Mouse (Mus musculus) testis, postnatal 14 days (tissue): ENCODE results near the gene Ankdd1a.

Experiments used
- DNase-seq: peaks from one replicate; pipeline ENCODE4 v3.0.0; 2021; ENCODE audit warnings: low spot score

Gene Ankdd1a

DNA sequence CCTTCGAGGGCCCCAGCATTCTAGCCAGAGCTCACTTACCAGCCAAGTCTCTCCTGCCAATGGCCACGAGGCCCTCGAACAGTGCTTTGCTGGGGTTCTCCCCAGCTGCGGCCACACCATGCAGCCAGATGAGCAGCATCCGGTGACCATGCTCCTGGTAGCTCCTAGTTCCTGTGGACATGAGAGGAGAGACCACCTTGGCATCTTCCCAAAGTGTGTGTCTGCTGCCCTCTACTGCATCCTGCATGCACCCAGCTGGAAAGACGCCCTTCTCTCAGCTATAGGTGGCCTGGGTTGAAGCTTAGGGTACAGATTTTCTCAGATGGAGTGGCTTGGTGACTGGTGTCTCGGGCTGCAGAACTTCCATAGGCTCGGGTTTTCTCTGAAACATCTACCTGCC is 17.8 kb downstream of the Ankdd1a start:
- DNase-seq, result no peak

GRCm38 (mm10) chr9:65492851-65493250 is 27.1 kb downstream of the Ankdd1a start:
- DNase-seq, result no peak

- no peak for DNase-seq
Measured at GRCm38 (mm10) chr9:65492351-65492750, 27.6 kb downstream of the Ankdd1a start.

DNA sequence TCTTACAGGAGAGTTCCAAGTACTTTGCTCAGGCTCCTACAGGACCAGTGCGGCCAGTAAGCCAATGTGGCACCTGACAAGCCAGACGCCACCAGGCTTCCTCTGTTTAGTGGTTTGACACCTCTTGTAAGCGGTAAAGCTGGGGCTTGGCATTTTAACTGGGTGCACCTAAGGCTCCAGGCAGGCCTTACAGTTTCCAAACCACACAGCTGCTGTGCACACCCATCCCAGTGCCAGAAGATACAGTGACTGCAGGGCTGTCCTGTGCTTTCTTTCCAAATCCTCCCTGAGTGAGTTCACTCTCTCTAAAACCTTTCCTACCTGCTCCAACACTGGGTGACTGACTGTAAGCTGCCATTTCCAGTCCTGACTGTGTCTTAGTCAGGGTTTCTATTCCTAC is 28.5 kb downstream of the Ankdd1a start:
- DNase-seq, result no peak

- no peak for DNase-seq
Measured at GRCm38 (mm10) chr9:65480071-65480470, 39.9 kb downstream of the Ankdd1a start.

- no peak for DNase-seq
Measured at GRCm38 (mm10) chr9:65479158-65479557, 40.8 kb downstream of the Ankdd1a start.

DNA sequence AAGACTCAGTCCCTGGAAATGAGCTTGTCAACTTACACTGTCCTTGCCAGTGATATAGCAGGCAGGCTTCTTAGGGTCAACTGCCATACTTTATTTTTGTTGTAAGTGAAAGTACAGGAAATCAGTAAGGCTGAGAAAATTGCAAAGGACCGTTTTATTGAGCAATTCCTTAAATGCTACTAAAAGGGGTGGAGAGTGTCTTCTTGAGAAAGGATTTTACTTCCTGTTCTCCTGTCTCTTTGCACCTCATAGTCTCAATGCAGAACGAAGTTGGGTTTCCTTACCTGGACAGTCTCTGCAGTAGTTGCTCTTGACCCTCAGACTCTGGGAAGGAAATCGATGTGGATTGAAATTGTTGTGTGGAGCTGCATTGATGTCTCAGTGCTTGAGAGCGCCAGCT is 47.2 kb downstream of the Ankdd1a start:
- no peak for DNase-seq

DNA sequence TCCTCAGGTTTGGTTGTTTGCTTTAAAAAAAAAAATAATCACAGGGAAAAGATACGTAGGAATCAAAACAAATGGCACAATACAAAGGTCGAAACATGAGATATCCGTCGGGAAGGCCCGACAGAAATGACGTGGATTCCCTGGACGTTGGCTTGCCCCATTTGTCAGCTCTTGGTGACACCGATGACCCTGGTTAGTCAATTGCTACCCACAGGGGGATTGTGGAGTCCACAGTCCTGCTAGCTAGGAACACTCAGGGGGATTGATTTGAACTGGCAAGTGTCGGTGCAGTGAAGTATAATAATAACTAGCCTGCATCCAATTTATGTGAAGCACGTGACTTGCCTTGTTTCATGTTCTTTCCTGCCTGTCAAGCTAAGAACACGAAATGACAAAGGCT is 52.3 kb downstream of the Ankdd1a start:
- DNase-seq, result no peak

- DNase-seq, result no peak
Measured at GRCm38 (mm10) chr9:65465241-65465640, 54.8 kb downstream of the Ankdd1a start.

GRCm38 (mm10) chr9:65464161-65464560 is 55.8 kb downstream of the Ankdd1a start:
- no peak for DNase-seq

- peak; percentile 83 for DNase-seq
Measured at GRCm38 (mm10) chr9:65462544-65462943, 57.4 kb downstream of the Ankdd1a start.

DNA sequence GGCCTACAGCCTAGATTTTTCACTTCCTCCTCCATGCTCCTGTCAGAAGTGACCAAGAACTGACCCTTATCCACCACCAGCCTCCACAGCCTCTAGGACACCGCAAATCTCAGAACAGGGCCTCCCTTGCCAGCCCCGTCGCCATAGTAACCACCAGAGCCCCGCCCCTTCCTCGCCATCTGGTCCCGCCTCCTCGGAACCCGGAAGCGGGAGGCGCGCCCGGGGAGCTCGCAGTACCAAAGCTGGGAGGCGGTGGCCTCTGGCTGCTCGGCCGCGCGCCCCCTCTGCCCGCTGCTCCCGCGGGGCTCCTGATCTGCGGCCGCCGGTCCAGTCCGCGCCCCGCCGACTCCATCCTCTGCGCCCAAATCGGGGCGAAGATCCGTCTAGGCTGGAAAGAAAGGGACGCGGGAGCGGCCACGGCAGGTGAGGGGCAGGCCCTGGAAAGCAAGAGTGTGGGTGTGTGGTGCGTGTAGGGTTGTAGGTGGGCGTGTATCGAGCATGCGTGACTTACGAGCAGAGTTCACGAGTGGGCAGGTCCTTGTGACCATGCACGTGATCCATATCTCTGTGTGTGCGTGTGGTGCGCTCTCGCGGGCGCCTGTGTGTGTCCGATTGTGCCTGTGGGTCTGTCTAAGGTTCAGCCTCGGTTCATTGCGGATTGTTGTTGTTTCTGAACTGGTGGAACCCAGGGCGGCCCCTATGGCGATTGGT is 59.1 kb downstream of the Ankdd1a start, which contains the start of gene Spg21:
Spg21 (plus strand) TSS at position 216 of the 711 bp plus-strand sequence.
- DNase-seq, result peak; percentile 93

GRCm38 (mm10) chr9:65460198-65460597 is 59.8 kb downstream of the Ankdd1a start:
- DNase-seq, result no peak

DNA sequence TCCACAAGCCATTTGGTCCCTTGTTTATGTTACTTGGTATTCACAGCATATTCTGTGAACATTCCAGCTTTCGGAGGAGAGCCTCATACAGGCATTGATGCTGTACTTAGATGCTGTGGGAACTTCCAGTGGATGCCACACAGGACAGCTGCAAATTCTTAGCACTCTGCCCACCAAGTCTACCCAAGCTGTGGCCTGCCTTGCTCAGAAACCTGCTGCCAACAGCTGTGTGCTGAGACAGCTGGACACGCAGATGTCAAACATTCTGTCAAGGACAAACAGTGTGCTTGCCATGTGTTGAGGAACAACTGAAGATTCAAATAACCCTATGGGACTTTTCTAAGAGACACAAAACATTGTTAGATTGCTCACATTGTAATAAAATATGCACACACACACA is 61.0 kb downstream of the Ankdd1a start:
- DNase-seq, result no peak

DNA sequence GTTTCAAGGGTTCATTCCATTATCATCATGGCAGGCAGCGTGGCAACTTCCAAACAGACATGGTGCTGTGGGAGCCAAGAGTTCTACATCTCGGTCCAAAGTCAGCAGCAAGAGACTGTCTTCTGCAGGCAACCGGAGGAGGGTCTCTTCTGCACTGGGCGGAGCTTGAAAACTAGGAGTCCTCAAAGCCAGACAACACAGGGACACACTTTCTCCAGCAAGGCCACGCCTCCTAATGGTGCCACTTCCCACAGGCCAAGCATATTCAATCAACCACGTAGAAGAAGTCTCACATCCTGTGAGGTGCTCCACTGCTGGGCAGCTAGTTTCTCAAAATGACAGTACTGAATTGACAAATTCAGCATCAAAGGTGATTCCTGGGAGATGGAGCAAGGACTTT is 72.0 kb downstream of the Ankdd1a start:
- no peak for DNase-seq

DNA sequence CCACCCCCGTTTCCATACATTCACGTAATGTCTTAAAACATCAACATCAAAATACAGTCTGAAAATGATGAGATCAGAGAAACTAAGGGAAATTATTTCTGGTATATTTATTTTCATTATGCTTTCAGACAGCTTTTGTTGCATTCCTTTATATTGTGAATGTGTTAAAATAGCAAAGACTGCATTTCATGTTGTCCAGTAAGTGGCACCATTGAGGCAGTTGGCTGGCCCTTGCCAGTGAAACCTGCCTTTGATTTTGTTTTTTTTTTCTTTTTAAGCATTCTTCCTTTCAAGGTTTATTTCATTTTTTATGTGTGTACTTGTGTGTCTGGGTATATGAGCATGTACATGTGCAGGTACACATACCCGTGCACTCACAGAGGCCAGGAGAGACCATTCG is 75.3 kb downstream of the Ankdd1a start:
- no peak for DNase-seq
